Mouse (Mus musculus): ENCODE data around the gene Diexf. TPM values are rescaled to one million over a fixed set of nuclear protein-coding genes. Genes with fewer than 3 reads are reported as not detected.

Diexf gene
- polyA plus RNA-seq, 1 experiment from 2014 or later = 12.6 TPM

DNA sequence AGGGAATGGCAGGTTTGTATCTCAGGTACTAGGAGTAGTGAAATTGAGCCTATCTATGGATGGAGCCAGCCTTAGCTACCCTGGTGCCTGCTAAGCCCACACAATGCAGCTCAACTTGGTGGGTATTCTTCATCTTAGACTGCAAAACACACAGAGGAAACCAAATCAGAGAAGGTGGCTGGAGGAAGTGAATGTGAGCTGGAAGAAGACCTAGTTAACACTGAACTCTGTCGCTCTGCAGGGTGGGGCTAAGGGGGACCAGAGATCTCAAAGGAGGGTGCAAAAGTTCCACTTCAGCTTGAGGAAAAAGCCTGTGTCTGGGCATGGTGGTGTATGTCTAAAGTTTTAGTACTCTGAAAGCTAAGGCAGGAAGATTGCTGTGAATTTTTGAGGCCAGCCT, 29.5 kb upstream of the Diexf start:
- Histone ChIP-seq H3K4me3 (ENCODE audit: low read depth, low read length) (no peak overlapping the region), H3K4me1 (ENCODE audit: control insufficient read depth, insufficient read depth, low read length) (no peaks in the 10 kb centered on the region), H3K9ac (replicated peaks; ENCODE audit: low read depth, low read length) (no peak overlapping the region), H3K27ac (ENCODE audit: low read depth, low read length) (no peak overlapping the region), H3K9me3 (ENCODE audit: control insufficient read depth, low read length) (no peaks in the 10 kb centered on the region), H3K36me3 (ENCODE audit: control insufficient read depth, insufficient read depth, low read length) (no peaks in the 10 kb centered on the region), H3K27me3 (ENCODE audit: control insufficient read depth, insufficient read depth, low read length) (no peaks in the 10 kb centered on the region), H3K4me2 (ENCODE audit: low read depth, low read length) (no peak overlapping the region)
- no peak for ATAC-seq (ENCODE audit: low read depth)
- WGBS = 62% methylated on average over 1 of the region's 1 CpGs

DNA sequence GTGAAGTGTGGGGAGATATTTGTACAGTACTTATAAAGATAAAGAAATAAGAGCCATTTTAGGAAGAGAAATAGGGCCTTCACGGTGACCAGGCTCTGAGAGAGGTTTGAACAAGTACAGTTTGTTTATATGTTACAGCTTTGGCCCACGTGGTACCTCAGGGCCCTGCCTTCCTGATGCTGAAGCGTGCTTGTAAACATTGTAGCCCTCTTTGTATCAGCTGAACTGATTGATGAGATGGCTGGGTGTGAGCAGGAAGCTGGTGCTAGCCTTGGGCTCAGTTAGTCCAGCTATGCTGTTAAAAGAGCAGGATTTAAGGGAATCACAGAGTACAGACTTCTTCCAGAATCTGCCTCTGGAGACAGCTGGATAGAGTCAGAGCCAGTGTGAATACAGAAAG, 29.1 kb upstream of the Diexf start:
- no peak for ATAC-seq (ENCODE audit: low read depth)
- Histone ChIP-seq H3K27me3 (ENCODE audit: control insufficient read depth, insufficient read depth, low read length) (peaks cover under 1% of the 10 kb centered on the region; the same call in 1 of the 2 replicates), H3K9ac (replicated peaks; ENCODE audit: low read depth, low read length) (no peak overlapping the region), H3K36me3 (ENCODE audit: control insufficient read depth, insufficient read depth, low read length) (no peaks in the 10 kb centered on the region), H3K4me2 (ENCODE audit: low read depth, low read length) (no peak overlapping the region), H3K4me1 (ENCODE audit: control insufficient read depth, insufficient read depth, low read length) (no peaks in the 10 kb centered on the region), H3K9me3 (ENCODE audit: control insufficient read depth, low read length) (no peaks in the 10 kb centered on the region), H3K27ac (ENCODE audit: low read depth, low read length) (no peak overlapping the region), H3K4me3 (ENCODE audit: low read depth, low read length) (no peak overlapping the region)
- 62% methylated on average over 3 of the region's 3 CpGs for WGBS

DNA sequence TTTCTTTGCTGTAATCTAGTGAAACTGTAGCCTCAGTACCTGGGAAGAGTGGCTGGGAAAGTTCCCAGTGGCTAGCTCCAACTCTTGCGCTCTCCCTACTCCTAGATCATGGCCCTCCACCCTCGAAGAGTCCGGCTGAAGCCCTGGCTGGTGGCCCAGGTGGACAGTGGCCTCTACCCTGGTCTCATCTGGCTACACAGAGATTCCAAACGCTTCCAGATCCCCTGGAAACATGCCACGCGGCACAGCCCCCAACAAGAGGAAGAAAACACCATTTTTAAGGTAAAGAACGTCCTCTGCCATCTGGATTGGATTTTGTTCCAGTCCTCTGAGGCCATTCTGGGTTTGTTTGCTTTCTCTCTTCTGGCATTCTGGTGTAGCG, 27.0 kb upstream of the Diexf start:
- ATAC-seq (ENCODE audit: low read depth) = no peak
- Histone ChIP-seq H3K27me3 (ENCODE audit: control insufficient read depth, insufficient read depth, low read length) (peaks cover 20% of the 10 kb centered on the region), H3K4me2 (ENCODE audit: low read depth, low read length) (no peak overlapping the region), H3K4me3 (ENCODE audit: low read depth, low read length) (no peak overlapping the region), H3K9me3 (ENCODE audit: control insufficient read depth, low read length) (no peaks in the 10 kb centered on the region), H3K27ac (ENCODE audit: low read depth, low read length) (no peak overlapping the region), H3K4me1 (ENCODE audit: control insufficient read depth, insufficient read depth, low read length) (no peaks in the 10 kb centered on the region; the same call in 1 of the 2 replicates), H3K9ac (replicated peaks; ENCODE audit: low read depth, low read length) (no peak overlapping the region), H3K36me3 (ENCODE audit: control insufficient read depth, insufficient read depth, low read length) (no peaks in the 10 kb centered on the region)
- WGBS = 82% methylated on average over 8 of the region's 8 CpGs

DNA sequence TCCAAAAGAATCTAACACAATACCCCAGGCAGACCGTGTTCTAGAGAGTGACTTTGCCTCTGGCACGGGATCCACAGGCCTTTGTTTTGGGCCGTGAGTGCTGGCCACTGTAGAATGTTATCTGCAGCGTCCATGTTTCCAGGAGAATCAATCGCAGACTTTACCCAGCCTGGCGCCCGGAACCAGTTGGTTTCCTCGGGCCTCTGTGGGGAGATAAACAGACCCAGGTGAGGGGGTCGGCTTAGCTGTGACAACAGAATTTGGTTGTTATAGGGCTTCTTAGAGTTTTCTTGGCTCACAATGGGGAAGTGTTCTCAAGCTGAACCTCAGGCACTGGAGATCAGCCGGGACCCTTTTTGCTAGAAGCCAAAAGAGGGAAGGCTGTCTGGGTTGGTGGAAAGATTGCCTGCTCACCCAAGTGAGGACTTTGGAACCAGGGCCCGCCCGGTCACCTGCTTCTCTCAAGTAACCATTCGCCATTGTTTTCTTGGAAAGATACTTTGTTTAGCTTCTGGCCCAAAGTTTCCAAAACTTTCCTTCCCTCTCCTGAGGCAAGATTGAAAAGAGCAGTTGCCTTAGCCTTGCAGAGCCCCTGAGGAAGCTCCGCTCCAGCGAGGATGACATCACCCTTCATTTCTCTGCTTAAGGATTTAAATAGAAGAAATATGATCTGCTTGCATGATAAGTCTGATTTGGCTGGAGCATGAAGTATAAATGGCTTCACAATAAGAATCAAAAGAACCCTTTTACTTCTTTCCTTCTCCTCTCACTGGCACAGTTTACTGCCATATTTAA, 26.4 kb upstream of the Diexf start:
- 89% methylated on average over 15 of the region's 15 CpGs for WGBS
- Histone ChIP-seq H3K27me3 (ENCODE audit: control insufficient read depth, insufficient read depth, low read length) (peaks cover 20% of the 10 kb centered on the region), H3K9me3 (ENCODE audit: control insufficient read depth, low read length) (no peaks in the 10 kb centered on the region), H3K36me3 (ENCODE audit: control insufficient read depth, insufficient read depth, low read length) (no peaks in the 10 kb centered on the region), H3K9ac (replicated peaks; ENCODE audit: low read depth, low read length) (no peak overlapping the region), H3K4me3 (ENCODE audit: low read depth, low read length) (no peak overlapping the region), H3K27ac (ENCODE audit: low read depth, low read length) (no peak overlapping the region), H3K4me2 (ENCODE audit: low read depth, low read length) (no peak overlapping the region), H3K4me1 (ENCODE audit: control insufficient read depth, insufficient read depth, low read length) (no peaks in the 10 kb centered on the region; the same call in 1 of the 2 replicates)
- no peak for ATAC-seq (ENCODE audit: low read depth)

DNA sequence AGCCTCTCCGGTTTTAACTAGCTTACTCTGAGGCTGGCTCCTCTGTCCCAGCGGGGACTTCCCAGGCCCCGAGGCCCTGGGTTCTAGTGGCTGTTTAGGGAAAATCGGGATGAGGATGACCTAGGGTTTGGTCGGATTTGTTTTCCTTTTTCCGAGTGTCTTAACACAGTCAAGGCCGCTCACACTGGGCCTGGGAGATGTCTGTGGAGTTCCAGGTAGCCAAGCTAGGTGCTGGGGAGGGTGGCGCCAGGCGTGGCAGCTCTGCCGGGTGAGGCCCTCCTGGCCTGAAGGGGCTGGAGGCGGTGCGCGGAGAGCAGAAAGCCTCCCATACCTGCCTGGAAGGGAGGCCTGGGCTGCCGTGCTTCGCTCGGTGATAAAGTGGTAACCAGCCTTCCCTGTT, 23.5 kb upstream of the Diexf start:
- Histone ChIP-seq H3K4me3 (ENCODE audit: low read depth, low read length) (no peak overlapping the region), H3K4me1 (ENCODE audit: control insufficient read depth, insufficient read depth, low read length) (no peaks in the 10 kb centered on the region; the same call in 1 of the 2 replicates), H3K27me3 (ENCODE audit: control insufficient read depth, insufficient read depth, low read length) (peaks cover 20% of the 10 kb centered on the region), H3K9me3 (ENCODE audit: control insufficient read depth, low read length) (no peaks in the 10 kb centered on the region), H3K4me2 (ENCODE audit: low read depth, low read length) (no peak overlapping the region), H3K9ac (replicated peaks; ENCODE audit: low read depth, low read length) (no peak overlapping the region), H3K36me3 (ENCODE audit: control insufficient read depth, insufficient read depth, low read length) (no peaks in the 10 kb centered on the region), H3K27ac (ENCODE audit: low read depth, low read length) (no peak overlapping the region)
- ATAC-seq (ENCODE audit: low read depth) = no peak
- 23% methylated on average over 16 of the region's 16 CpGs for WGBS

DNA sequence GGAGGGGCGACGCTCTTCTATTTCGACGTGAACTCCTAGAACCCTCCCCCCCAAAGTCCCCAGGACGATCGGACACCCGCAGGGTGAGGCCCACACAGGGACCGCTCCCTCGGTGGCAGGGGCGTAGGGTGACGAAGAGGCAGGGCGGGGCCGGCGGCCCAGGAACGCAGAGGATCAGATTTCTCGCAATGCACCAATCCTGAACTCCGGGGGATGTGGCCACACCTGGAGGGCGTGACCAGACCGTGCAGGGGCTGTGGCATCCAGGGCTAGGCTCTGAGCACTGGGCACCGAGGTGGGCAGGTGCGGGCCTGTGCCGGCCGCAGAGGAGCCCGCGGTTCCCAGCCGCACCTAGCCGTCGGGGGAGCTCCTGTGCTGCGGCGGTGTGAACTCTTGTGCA, 22.8 kb upstream of the Diexf start, which contains the start of gene Irf6:
Irf6 (plus strand) TSS at position 240 of the 400 bp plus-strand sequence.
- Histone ChIP-seq H3K4me1 (ENCODE audit: control insufficient read depth, insufficient read depth, low read length) (no peaks in the 10 kb centered on the region; the same call in 1 of the 2 replicates), H3K9me3 (ENCODE audit: control insufficient read depth, low read length) (no peaks in the 10 kb centered on the region), H3K4me3 (ENCODE audit: low read depth, low read length) (peak within 1 kb of the TSS; percentile 7; the same call in 1 of the 2 replicates), H3K4me2 (ENCODE audit: low read depth, low read length) (peak within 1 kb of the TSS; percentile 35), H3K27me3 (ENCODE audit: control insufficient read depth, insufficient read depth, low read length) (peaks cover 20% of the 10 kb centered on the region), H3K9ac (replicated peaks; ENCODE audit: low read depth, low read length) (no peak within 1 kb of the TSS), H3K27ac (ENCODE audit: low read depth, low read length) (no peak within 1 kb of the TSS), H3K36me3 (ENCODE audit: control insufficient read depth, insufficient read depth, low read length) (no peaks in the 10 kb centered on the region)
- WGBS = under 1% methylated on average over 30 of the region's 30 CpGs
- ATAC-seq (ENCODE audit: low read depth) = peak; percentile 54; the same call in 1 of the 2 replicates

DNA sequence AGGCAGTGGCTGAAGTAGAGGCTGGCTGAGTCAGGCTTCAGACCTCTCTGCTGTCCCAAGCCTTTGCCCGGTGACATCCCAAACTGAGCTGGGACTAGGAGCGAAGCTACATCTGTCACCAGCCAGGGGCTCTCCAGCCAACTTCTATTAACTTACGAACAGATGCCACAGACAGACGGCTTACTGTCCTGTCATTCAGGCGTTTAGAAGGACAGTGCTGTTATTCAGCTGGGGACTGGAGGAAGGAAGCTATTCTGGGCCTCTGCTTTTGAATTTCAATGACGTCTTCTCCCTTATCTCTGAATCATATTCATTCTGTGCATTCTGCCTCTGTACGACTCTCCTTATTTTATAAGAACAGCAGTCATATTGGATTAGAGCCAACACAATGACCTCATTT, 21.1 kb upstream of the Diexf start:
- Histone ChIP-seq H3K4me1 (ENCODE audit: control insufficient read depth, insufficient read depth, low read length) (no peaks in the 10 kb centered on the region; the same call in 1 of the 2 replicates), H3K9me3 (ENCODE audit: control insufficient read depth, low read length) (no peaks in the 10 kb centered on the region), H3K27ac (ENCODE audit: low read depth, low read length) (no peak overlapping the region), H3K27me3 (ENCODE audit: control insufficient read depth, insufficient read depth, low read length) (peaks cover 20% of the 10 kb centered on the region), H3K4me2 (ENCODE audit: low read depth, low read length) (no peak overlapping the region), H3K4me3 (ENCODE audit: low read depth, low read length) (no peak overlapping the region), H3K36me3 (ENCODE audit: control insufficient read depth, insufficient read depth, low read length) (no peaks in the 10 kb centered on the region), H3K9ac (replicated peaks; ENCODE audit: low read depth, low read length) (no peak overlapping the region)
- no peak for ATAC-seq (ENCODE audit: low read depth)
- 35% methylated on average over 7 of the region's 7 CpGs for WGBS

DNA sequence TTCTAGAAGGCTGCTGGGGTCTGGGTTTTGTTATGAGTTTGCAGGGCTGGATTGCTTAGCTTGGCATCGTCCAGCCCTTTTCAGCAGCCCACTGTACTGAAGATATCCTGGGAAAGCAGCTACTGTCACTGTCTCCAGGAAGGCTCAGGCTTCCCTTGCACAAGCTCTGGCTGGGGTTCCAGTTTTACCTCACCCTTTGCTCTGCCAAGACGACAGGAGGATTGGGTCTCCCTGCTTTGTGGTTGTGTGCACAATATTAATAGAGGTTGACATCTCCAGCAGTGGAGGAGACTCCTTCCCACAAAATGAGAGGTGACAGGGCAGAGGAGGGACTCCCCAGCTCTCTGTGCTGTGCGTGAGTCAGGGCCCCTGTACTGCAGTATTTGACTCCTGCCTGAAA, 19.2 kb upstream of the Diexf start:
- WGBS = 81% methylated on average over 3 of the region's 3 CpGs
- H3K27ac ChIP-seq (ENCODE audit: low read depth, low read length) = no peak overlapping the region
- H3K4me1 ChIP-seq (ENCODE audit: control insufficient read depth, insufficient read depth, low read length) = no peaks in the 10 kb centered on the region; the same call in 1 of the 2 replicates
- H3K27me3 ChIP-seq (ENCODE audit: control insufficient read depth, insufficient read depth, low read length) = peaks cover 20% of the 10 kb centered on the region
- no peak overlapping the region for H3K4me2 ChIP-seq (ENCODE audit: low read depth, low read length)
- ATAC-seq (ENCODE audit: low read depth) = no peak
- H3K4me3 ChIP-seq (ENCODE audit: low read depth, low read length) = no peak overlapping the region
- no peaks in the 10 kb centered on the region for H3K9me3 ChIP-seq (ENCODE audit: control insufficient read depth, low read length)
- no peaks in the 10 kb centered on the region for H3K36me3 ChIP-seq (ENCODE audit: control insufficient read depth, insufficient read depth, low read length)
- H3K9ac ChIP-seq (replicated peaks; ENCODE audit: low read depth, low read length) = no peak overlapping the region

DNA sequence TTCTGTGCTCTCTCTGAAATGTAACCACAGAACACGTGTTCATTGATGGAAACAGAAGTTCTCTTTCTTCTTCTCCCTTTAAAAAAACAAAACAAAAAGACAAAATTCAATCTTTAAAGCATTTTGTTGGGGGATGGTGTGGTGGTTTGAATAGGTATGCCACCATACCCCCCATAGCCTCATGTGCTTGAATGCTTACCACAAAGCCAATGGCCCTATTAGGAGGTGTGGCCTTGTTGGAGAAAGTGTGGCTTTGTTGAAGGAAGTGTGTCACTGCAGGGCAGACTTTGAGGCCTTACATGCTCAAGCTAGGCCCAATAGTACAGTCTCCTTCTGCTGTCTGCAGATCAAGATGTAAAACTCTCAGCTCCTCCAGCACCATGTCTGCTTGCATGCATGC, 16.3 kb upstream of the Diexf start:
- no peak overlapping the region for H3K9ac ChIP-seq (replicated peaks; ENCODE audit: low read depth, low read length)
- no peak for ATAC-seq (ENCODE audit: low read depth)
- H3K36me3 ChIP-seq (ENCODE audit: control insufficient read depth, insufficient read depth, low read length) = no peaks in the 10 kb centered on the region
- no peak overlapping the region for H3K27ac ChIP-seq (ENCODE audit: low read depth, low read length)
- no peak overlapping the region for H3K4me2 ChIP-seq (ENCODE audit: low read depth, low read length)
- no peaks in the 10 kb centered on the region for H3K9me3 ChIP-seq (ENCODE audit: control insufficient read depth, low read length)
- H3K4me3 ChIP-seq (ENCODE audit: low read depth, low read length) = no peak overlapping the region
- WGBS = 85% methylated on average over 1 of the region's 1 CpGs
- no peaks in the 10 kb centered on the region for H3K27me3 ChIP-seq (ENCODE audit: control insufficient read depth, insufficient read depth, low read length)
- no peaks in the 10 kb centered on the region for H3K4me1 ChIP-seq (ENCODE audit: control insufficient read depth, insufficient read depth, low read length)
